Mouse (Mus musculus): ENCODE measurements around the gene Grsf1.

Gene Grsf1

GRCm38 (mm10) chr5:88688583-88689187, 12.7 kb upstream of the Grsf1 start:
- no peak for DNase-seq (ENCODE audit: low spot score)

- no peak for DNase-seq (ENCODE audit: low spot score)
These were observed 12.0 kb upstream of the Grsf1 start for GRCm38 (mm10) chr5:88687996-88688406.

GRCm38 (mm10) chr5:88685745-88686299, 9.9 kb upstream of the Grsf1 start:
- no peak for DNase-seq (ENCODE audit: low spot score)

- no peak for DNase-seq (ENCODE audit: low spot score)
These were observed 9.3 kb upstream of the Grsf1 start for GRCm38 (mm10) chr5:88685306-88685705.

- no peak for DNase-seq (ENCODE audit: low spot score)
These were observed 8.3 kb upstream of the Grsf1 start for GRCm38 (mm10) chr5:88684226-88684625.

- no peak for DNase-seq (ENCODE audit: low spot score)
These were observed 7.7 kb upstream of the Grsf1 start for GRCm38 (mm10) chr5:88683706-88684105.

GRCm38 (mm10) chr5:88680567-88680966, 4.6 kb upstream of the Grsf1 start:
- no peak for DNase-seq (ENCODE audit: low spot score)

- DNase-seq (ENCODE audit: low spot score), result no peak
These were observed 3.4 kb upstream of the Grsf1 start for GRCm38 (mm10) chr5:88679341-88679740.

GRCm38 (mm10) chr5:88678929-88679328, 3.0 kb upstream of the Grsf1 start:
- no peak for DNase-seq (ENCODE audit: low spot score)

GRCm38 (mm10) chr5:88674703-88675442, 1.1 kb downstream of the Grsf1 start:
- DNase-seq (ENCODE audit: low spot score), result peak; percentile 38

GRCm38 (mm10) chr5:88663875-88664274, 12.1 kb downstream of the Grsf1 start:
- DNase-seq (ENCODE audit: low spot score), result peak; percentile 77

- DNase-seq (ENCODE audit: low spot score), result peak; percentile 71
These were observed 12.8 kb downstream of the Grsf1 start for GRCm38 (mm10) chr5:88663151-88663550.

GRCm38 (mm10) chr5:88657868-88658267, 18.1 kb downstream of the Grsf1 start:
- no peak for DNase-seq (ENCODE audit: low spot score)

- no peak for DNase-seq (ENCODE audit: low spot score)
These were observed 23.4 kb downstream of the Grsf1 start for GRCm38 (mm10) chr5:88652589-88652988.

GRCm38 (mm10) chr5:88649250-88650173, 26.5 kb downstream of the Grsf1 start:
- no peak for DNase-seq (ENCODE audit: low spot score)

GRCm38 (mm10) chr5:88645405-88645804, 30.6 kb downstream of the Grsf1 start:
- DNase-seq (ENCODE audit: low spot score), result no peak

- DNase-seq (ENCODE audit: low spot score), result no peak
These were observed 31.1 kb downstream of the Grsf1 start for GRCm38 (mm10) chr5:88644901-88645300.

- no peak for DNase-seq (ENCODE audit: low spot score)
These were observed 32.5 kb downstream of the Grsf1 start for GRCm38 (mm10) chr5:88643491-88643890.

GRCm38 (mm10) chr5:88642786-88643185, 33.2 kb downstream of the Grsf1 start:
- no peak for DNase-seq (ENCODE audit: low spot score)

GRCm38 (mm10) chr5:88634076-88634475, 41.9 kb downstream of the Grsf1 start:
- no peak for DNase-seq (ENCODE audit: low spot score)

- DNase-seq (ENCODE audit: low spot score), result peak; percentile 21
These were observed 43.5 kb downstream of the Grsf1 start for GRCm38 (mm10) chr5:88632463-88632862.

GRCm38 (mm10) chr5:88631545-88631944, 44.4 kb downstream of the Grsf1 start:
- no peak for DNase-seq (ENCODE audit: low spot score)
